Mouse (Mus musculus): Measurements from ENCODE around the gene Eng.

Gene Eng

GRCm38 (mm10) chr2:32621517-32621859 is 24.9 kb upstream of the Eng start, which contains the start of gene Ak1:
TSS of gene Ak1 (plus strand) at chr2:32621758.
- DNase-seq (ENCODE audit: low read depth, low spot score), result no peak

DNA sequence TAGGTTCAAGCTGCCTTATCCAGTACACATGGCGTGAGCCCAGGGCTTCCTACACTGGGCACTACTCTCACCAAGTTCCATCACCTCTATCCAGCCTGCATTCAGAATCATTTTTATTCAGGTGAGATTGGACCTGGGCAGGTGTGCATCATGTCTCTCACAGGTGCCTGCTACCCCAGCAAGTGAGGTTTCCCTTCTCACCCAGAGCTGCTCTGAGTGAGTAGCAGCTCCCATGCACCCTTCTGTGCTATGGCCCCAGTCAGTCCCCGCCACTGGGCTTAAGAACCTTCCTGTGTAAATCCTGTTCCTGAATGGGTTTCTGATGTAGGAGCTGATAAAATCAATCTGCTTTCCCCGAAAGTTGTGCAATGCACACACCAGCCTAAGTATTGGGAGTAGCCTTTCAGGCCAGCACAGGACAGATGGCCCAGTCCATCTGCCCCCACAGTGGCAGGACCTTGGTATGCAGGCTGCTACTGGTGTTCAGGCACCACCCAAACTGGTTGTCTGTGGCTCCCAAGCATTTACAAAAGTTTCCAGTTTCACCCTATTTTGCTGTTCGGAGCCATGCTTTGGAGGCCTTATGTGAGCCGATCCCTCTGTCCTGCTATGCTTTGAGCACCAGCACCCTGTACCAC is 22.2 kb upstream of the Eng start:
- no peak for DNase-seq (ENCODE audit: low read depth, low spot score)

- DNase-seq (ENCODE audit: low read depth, low spot score), result peak; percentile 60
Measured at GRCm38 (mm10) chr2:32625212-32625872, 21.1 kb upstream of the Eng start.

GRCm38 (mm10) chr2:32625873-32626694 is 20.3 kb upstream of the Eng start:
- DNase-seq (ENCODE audit: low read depth, low spot score), result no peak

DNA sequence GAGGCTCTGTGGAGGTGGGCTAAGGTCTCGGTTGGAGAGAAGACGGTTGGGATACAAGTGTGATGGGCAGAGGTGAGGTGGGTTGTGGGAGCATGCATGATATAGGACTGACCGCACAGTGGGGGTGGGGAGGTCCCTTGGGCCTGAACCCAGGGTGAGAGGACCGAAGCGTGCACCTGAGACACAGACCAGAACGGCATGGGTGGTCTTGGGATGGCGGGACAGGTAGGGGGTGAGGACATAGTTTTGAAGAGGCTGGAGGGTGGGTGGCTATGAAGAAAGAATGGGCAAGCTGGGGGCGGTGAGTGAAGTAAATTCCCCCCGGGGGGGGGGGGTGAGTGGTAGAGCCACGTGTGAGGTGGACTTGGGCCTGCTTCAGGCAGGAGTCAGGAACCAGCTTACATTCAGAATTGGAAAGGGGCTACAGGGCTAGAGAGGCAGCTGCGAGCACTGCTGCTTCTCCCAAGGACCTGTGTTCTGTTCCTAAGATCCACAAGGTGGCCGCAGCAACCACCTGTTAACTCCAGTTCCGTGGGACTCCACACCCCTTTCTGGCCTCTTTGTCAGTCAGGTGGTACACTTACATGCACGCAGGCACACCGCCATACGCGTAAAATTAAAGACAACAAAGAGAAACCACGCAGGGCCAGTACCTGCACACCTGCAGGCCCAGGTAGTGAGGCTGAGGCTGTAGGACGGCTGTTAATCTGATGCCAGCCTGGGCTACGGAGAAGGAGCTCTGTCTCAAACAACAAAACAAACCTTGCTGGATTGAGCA is 18.9 kb upstream of the Eng start:
- DNase-seq (ENCODE audit: low read depth, low spot score), result no peak

GRCm38 (mm10) chr2:32628044-32628550 is 18.3 kb upstream of the Eng start:
- DNase-seq (ENCODE audit: low read depth, low spot score), result no peak

GRCm38 (mm10) chr2:32628729-32629128 is 17.7 kb upstream of the Eng start:
- no peak for DNase-seq (ENCODE audit: low read depth, low spot score)

DNA sequence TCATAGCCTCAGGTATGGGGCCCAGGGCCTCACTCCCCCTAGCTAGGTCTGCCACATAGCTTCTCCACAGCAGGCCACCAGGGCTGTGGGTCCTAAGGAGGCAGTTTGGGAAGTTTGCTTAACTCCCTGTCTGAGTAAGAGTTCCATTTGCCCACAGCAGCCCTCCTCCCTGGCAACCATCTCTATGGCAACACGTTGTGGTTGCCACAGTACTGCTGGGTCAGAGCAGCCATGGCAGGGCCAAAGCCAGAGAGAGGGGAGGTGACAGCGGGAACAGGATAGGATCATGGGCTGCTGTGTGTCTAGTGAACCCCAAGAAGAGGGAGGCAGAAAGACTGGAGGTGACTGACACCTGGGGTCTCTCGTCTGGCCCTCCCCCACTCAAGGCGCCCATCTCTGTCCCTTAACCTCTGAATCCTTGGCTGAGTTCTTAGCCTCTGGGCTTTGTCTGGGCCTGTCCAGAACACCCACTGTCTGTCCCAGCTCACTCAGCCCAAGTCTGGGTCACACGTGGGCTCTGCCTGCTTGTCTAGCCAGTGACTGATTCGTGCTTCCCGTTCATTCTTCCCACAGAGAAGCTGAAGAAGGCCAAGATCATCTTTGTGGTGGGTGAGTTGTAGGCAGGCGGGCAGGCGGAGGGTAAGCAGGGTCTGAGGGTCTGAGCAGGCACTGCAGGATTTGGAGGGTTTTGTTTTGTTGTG is 17.0 kb upstream of the Eng start:
- DNase-seq (ENCODE audit: low read depth, low spot score), result no peak

DNA sequence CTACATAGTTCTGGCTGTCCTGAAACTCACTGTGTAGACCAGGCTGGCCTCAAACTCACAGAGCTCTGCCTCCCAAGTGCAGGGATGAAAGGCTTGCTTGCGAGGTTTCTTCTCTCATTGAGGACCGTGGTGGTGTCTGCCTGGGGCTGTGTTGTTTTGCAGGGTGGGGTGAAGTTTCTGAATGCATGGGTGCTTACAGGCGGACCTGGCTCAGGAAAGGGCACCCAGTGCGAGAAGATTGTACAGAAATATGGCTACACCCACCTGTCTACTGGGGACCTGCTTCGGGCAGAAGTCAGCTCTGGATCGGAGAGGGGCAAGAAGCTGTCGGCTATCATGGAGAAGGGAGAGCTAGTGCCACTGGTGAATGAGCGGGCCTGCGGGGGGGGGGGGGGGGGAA is 16.4 kb upstream of the Eng start:
- no peak for DNase-seq (ENCODE audit: low read depth, low spot score)

GRCm38 (mm10) chr2:32631046-32631445 is 15.3 kb upstream of the Eng start:
- DNase-seq (ENCODE audit: low read depth, low spot score), result no peak

DNA sequence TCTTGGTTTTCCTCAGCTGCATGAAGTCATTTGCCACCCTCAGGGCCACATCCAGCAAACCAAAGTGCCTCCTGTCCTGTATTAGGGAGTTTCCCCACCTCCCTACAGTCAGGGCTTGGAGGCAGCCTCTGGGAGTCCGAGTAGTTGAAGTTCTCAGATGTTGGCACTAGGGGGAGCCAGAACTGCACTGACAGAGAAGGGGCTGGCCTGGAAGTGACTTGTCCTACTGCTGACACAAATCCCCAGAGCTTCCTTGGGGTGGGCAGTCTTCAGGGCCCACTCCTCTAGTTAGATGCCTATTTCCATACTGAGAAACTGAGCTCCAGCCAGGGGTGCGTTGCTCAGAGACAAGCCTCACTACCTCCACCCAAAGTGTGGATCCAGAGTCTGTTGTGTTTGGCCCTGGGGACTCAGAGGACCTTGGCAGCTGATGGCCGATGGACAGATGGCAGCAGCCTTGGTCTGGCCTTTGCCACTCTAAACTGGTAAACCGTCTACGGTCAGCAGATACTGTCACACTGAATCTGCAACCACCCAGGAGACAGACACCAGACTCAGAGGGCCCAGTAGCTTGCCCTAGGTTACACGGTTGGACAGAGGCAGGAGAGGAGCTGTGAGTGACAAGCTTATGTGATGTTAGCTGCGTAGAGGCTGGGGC is 14.5 kb upstream of the Eng start:
- no peak for DNase-seq (ENCODE audit: low read depth, low spot score)

DNA sequence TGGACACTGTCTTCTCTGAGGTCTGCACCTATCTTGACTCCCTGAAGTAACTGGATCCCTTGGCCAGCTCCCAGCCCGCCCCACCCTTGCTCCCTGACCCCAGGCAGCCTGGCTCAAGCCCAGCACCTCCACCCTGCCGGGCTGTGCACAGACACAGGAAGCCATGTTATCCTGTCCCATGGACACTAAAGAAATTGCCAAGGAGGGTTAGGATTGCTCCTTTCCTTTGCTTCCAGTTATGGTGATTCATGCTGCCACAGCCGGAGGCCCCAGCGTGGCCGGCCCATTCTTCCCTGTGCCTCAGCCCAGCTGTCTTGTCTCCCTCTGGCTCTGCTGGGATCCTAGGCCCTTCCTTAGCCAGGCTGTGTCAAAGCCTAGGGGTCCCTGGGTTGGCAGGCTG is 12.7 kb upstream of the Eng start:
- DNase-seq (ENCODE audit: low read depth, low spot score), result no peak

DNA sequence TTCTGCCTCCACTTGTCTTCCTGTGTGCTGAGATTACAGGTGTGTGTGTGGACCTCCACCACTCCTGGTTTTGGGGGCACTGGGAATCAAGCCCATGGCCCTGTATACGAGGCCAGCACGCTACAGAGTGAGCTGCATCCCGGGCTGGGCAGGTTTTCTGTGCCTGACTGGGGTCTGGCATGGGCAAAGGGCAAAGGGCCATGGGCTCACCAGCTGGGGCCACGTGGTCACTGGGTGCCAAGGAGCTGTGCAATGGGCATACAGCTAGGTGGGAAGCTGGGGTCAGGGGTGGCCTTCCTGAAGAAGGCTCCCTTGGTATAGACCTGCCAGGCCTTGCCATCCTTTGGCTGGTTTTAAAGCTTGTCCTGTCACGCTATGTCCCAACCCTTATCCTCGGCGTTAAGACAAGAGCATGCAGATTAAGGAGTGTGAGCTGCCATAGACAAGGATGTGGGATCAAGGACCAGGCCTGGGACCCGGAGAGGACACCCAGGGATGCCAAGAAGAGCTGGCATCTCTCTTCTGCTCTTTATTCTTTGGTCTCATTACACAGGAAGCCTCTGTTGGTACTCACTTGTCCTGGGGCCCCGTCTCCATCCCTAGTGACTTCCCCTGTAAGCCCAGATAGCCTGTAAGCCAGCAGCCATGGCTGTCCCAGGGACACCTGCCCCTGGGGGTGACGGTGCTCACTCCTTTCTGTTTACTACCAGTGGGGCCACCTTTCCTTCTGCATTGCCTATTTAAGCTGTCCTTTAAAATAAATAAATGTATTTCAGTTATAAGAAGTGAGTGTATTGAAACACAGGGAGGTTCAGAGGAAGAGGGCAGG is 11.9 kb upstream of the Eng start:
- DNase-seq (ENCODE audit: low read depth, low spot score), result no peak

- no peak for DNase-seq (ENCODE audit: low read depth, low spot score)
Measured at GRCm38 (mm10) chr2:32636617-32637016, 9.8 kb upstream of the Eng start.

DNA sequence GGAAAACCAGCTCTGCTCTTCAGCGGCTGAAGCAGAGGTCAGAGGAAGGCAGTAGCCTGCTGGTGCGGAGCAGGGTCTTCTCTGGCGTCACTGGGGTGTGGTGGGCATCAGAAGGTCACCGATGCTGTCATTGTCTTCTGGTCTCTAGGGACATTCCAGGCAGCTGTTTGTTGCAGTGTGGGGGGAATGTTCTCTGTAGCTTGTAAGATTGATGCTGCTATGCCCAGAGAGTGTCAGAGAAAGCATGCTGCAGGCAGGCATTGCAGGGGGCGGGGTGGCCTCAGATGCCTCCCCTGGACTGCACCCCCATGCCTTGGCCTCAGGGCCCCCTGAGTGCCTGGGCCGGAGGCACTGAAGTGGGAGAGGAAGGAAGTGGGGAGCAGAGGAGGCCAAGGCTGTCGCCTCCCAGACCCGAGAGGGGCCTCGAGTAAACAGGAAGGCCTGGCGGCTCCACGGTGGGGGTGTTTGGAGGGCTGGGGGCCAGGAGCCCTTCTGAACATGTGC is 8.6 kb upstream of the Eng start:
- no peak for DNase-seq (ENCODE audit: low read depth, low spot score)

GRCm38 (mm10) chr2:32639632-32640031 is 6.8 kb upstream of the Eng start:
- no peak for DNase-seq (ENCODE audit: low read depth, low spot score)

DNA sequence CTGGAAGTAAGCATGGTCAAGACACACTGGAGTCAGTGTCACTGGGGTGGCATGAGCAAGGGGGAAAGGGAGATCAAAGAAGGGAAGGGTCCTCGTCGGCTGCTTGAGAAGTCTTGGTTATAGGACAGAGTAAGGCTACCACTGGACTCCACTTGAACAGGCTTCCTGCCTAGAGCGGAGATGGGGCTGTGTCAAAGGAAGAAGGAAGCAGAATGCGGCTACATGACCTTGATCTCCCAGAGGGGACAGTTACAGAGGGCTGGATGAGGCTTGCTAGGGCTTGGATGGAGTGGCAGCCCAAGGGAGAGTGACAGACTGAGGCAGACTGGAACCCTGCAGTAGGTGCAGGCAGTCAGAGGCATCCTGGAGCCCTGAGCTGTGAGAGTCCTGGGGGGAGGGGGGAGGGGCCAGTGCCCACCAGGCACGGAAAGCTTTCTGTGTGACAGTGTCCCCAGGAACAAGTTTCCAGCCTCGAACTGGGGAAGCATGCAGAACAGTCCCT is 5.8 kb upstream of the Eng start:
- DNase-seq (ENCODE audit: low read depth, low spot score), result no peak

DNA sequence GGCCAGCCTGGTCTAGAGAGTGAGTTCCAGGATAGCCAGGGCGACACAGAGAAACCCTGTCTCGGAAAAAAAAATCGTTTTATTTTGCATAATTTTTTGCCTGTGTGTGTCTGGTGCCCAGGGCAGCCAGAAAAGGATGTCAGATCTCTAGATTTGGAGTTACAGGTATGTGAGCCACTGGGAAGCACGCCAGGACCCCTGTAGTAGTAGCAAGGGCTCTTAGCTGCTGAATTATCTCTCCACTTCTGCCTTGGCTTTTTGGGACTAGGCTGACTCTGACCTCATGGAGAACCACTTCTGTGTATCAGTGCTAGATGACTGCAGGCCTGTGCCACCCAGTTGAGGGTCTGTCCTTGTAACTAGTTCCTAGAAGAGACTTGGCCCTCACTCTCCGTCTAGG is 4.6 kb upstream of the Eng start:
- DNase-seq (ENCODE audit: low read depth, low spot score), result no peak

DNA sequence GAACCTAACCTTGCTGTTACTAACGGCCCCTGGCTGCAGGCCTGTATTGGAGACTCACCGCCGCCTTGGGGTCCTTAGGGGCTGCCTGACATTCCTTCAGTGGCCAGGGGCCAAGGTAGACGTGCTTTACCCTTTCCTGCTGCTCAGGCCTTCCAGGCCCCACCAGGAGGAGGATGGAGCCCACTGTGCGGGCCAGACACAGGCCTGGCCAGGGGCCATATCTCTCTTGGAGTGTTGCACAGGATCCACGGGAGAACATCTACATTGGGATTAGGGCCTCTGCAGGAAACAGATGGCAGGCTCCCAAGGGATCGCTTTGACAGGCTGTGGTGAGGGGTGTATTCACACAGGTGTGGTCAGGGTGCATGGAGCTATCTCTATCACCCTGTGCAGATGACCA is 3.6 kb upstream of the Eng start:
- DNase-seq (ENCODE audit: low read depth, low spot score), result no peak

All from brain, embryonic 18.5 days (tissue).